Mouse (Mus musculus) liver, postnatal 0 days (tissue): ENCODE results near the gene Cinp.

Experiments used
- CTCF ChIP-seq: sonication (generic); IDR thresholded peaks from 2 replicates; pipeline ENCODE4 v1.5.1; 2016; ENCODE audit warnings: antibody characterized with exemption, low read depth
- EP300 ChIP-seq: IDR thresholded peaks from 2 replicates; pipeline ENCODE4 v1.6.1; 2016; ENCODE audit warnings: antibody characterized with exemption, low read depth, mild to moderate bottlenecking

DNA sequence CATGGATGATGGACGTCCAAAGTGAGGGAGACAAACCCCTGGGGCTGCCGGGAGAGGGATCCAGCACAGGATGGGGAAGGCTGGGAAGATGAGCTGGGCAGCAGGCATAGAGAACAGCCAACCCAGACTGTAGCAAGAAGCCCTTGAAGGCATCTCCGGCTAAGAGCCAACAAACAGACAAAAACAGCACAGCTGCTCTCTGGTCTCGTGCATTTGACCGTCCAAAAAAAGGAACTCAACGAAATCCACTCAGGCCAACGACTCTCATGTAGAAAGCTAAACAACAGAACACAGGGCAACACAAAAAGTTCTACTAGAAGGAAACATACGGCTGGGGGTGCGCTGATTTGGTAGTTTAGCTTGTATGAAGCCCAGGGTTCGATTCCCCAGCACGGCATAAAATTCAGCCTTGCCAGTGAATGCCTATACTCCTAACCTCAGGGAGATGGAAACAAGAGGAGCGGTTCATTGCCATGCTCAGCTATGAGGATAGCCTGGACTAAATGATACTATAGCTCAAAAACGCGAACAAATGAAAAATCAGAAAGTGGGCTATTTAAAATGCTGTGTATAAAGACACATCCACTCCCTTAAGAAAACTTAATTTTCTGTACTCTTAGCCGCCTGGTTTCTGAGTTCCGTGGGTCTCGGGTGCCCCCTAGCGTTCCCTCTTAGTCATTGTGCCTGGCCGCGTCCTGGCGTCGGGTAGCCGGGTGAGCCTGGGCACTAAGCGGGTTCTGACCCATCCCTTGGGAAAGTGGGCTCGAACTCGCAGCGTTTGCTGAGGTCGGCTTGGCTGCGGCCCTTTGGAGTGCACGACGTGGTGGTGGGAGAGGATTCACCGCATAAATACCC is 45.5 kb downstream of the Cinp start:
- TF ChIP-seq CTCF, result peak; percentile 97
- TF ChIP-seq EP300, result no peak
